Mouse (Mus musculus) heart, adult 10 weeks (tissue): ENCODE data around the gene Caln1. TPM values are rescaled to one million over a fixed set of nuclear protein-coding genes. Genes with fewer than 3 reads are reported as not detected.

ENCODE experiments used
- polyA plus RNA-seq: library from polyadenylated mRNA; stranded (reverse); fragments of 350-450 nt; fragmentation: Illumina TruSeq; extraction: RNeasy Lipid Tissue Mini Kit (QIAGEN cat#74804); gene quantifications from one replicate; pipeline ENCODE4 v1.2.3, GENCODE M21; 2014; ENCODE audit warnings: low read depth, low replicate concordance

Gene Caln1
- polyA plus RNA-seq: not detected

DNA sequence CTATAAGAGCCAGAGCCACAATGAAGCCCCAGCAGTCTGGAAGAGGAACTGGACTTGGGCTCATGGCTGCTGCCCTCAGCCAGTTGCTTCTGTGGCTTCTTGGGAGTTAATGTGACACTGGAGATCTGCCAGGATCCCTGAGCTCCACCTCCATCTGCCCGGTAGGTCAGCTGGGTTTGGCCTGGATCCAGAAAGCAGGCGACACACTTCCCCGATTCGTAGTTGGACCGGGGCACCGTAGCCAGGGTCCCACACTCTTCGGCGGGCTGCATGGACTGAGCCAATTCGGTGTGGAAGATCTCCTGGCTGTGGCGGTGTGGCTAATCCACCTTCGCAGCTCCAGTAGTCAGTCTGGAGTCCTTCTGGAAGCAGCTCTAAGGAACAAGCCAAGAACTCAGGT, at the start of gene Caln1:
Gene Caln1 (plus strand): TSS at position 219 of the 400 bp plus-strand sequence.

DNA sequence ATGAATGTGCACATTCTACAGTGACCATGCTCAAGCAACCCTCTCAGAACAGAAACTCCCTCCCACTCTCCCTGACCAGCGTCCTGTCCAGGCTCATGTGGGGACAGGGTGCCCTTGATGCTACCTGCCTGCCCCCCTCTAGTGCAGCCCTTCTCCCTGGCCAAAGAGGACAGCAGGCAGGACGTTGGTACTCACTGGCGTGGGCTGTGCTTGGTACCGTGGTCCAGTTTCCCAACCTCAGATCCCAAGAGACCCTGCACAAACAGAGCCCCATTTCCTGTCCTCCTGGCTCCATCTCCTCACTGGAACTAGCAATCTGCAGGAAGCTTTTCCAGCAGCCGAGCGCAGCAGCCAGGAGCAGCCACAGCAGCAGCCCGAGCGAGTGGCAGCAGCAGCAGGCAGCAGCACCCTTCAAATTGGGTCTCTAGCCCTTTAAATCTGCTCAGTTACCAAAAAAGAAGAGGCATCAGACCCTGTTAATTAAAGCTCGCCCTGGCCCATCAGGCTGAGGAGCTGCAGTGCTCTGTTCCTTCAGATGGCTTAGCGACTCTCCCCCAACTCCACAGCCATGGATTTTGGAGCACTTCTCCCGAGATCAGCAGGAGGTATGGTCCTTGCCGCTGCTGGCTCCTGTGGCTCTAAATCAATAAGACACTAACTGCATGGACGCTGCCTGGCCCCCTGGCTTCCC, 15.1 kb downstream of the Caln1 start, which contains the start of gene A330070K13Rik:
Gene A330070K13Rik (minus strand): TSS at position 410 of the 691 bp plus-strand sequence.

Other genes with a start within 250 kb of the Caln1 start
- 1.3 TPM for gene Kctd7, start 224.6 kb upstream of the Caln1 start, polyA plus RNA-seq
- gene Rabgef1, start 197.7 kb upstream of the Caln1 start, polyA plus RNA-seq: 27.0 TPM
- gene Tmem248, start 152.4 kb upstream of the Caln1 start, polyA plus RNA-seq: 22.0 TPM
- 74.2 TPM for gene Sbds, start 113.9 kb upstream of the Caln1 start, polyA plus RNA-seq
- 7.8 TPM for gene Tyw1, start 113.8 kb upstream of the Caln1 start, polyA plus RNA-seq
- not detected for gene A330070K13Rik, start 15.2 kb downstream of the Caln1 start, polyA plus RNA-seq